Mouse (Mus musculus): Measurements from ENCODE around the gene Atp13a3.

Gene Atp13a3

DNA sequence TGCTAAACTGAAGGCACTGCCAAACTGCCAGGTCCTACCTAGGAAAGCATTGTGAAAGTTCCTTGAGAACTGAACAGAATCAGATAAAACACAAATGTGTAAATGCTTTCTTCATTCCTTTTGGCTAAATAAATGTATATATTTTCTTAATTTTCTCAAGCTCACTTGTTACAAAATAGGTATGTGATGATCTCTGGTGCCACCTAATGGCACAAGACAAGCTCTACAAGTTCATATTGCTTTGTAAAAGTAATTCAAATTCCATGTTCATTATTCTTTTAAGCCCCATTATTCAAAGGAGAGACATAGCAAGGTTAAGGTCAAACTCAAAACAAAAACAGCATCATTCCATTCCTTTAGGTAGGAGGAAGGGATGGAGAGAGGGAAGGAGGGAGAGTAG is 91.5 kb downstream of the Atp13a3 start:
- DNase-seq (ENCODE audit: low read depth) = no peak

DNA sequence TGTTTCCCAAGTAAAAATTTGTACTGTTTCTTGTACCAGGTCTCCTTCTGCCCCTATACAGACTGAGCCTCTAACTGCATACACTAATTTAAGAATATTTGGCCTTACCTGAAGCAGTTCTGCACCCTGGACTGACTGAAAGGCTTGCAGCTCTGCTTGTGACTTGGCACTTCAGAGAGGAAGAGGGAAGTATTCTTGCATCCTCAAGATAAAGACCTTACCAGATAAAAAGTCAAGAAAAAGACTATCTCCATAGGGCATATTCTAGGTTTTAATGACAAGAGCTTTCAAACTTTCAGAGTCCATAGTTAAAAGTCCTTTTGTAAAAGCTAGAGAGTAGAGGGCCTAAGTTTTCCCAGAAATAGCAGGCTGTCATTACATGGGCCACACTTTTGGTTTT is 95.1 kb downstream of the Atp13a3 start, which contains the start of gene Gp5:
Gene Gp5, minus strand, starts transcription at position 133 of the 400 bp plus-strand sequence.
- DNase-seq (ENCODE audit: low read depth) = no peak

- DNase-seq (ENCODE audit: low read depth) = no peak
Measured at GRCm38 (mm10) chr16:30310171-30310515, 95.6 kb downstream of the Atp13a3 start.

DNA sequence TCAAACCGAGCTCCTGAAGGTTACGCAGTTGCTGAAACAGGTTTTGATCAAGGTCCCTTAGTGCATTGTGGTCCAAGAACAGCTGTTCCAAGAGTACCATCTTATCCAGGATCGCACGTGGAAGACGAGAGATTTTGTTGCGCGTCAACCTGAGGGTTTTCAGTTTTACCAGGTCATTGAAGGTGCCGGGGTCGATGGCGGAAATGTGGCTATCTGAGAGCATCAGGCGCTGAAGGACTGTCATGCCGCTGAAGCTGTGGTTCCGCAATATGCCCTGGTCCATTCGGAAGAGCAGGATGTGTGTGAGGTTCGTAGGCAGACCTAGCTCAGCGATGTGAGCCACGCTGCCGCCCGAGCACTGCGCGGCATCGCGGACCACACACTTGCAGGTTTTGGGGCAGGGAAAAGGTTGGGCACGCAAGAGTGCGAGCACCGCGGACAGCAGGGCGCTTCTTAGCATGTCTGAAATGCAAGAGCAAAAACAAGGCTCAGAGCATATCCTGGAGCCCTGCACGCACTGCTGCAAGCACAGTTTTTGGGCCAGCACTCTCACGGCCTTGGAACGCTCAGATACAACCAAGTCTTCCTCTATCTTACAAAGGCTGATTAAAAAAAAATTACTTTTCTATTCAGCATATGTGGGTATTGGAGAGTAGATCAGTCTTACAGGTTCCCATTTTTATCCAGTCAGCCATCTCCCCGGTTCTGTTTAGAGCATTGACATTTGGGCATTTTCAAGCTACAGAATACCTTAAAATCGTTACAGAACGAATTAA is 96.2 kb downstream of the Atp13a3 start:
- DNase-seq (ENCODE audit: low read depth) = no peak

- DNase-seq (ENCODE audit: low read depth) = no peak
Measured at GRCm38 (mm10) chr16:30308616-30309394, 97.0 kb downstream of the Atp13a3 start.

- no peak for DNase-seq (ENCODE audit: low read depth)
Measured at GRCm38 (mm10) chr16:30307961-30308615, 97.7 kb downstream of the Atp13a3 start.

GRCm38 (mm10) chr16:30307306-30307705 is 98.5 kb downstream of the Atp13a3 start:
- no peak for DNase-seq (ENCODE audit: low read depth)

DNA sequence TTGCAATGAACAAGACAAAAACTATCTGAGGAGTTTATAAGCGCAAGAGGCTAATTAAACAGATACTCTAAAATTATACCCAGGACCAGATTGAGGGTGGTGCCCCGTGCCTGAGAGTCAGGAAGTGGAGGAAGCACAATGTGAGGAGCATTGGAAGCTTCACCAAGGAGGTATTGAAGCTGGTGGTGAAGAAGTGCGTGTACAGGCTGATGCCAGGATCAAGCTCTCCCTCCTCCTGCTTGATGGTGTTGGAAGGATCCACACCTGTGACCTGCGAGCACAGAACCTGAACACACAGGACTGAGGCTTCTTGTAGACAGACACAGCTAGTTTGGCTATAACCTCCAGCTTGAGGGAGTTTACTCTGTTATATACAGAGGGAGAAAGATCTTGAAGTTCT is 99.7 kb downstream of the Atp13a3 start:
- DNase-seq (ENCODE audit: low read depth) = no peak

DNA sequence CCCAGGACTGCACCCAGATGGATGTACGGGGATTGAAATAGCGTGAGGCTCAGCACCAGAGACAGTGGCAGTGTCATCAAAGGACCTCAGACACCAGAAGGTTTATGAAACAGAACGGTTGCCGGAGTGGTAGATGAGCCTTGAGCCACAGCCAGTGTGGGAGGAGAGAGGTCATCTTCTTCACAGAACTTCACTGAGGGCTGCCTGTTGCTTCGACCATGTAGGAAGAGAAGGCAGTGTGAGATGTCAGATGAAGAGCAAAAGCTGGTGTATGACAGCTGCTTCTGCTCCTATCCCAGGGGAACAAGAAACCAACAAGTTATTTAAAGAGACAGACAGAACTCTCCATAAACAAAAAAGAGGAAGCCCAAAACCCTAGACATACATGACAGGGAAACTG is 101.5 kb downstream of the Atp13a3 start:
- DNase-seq (ENCODE audit: low read depth) = no peak

DNA sequence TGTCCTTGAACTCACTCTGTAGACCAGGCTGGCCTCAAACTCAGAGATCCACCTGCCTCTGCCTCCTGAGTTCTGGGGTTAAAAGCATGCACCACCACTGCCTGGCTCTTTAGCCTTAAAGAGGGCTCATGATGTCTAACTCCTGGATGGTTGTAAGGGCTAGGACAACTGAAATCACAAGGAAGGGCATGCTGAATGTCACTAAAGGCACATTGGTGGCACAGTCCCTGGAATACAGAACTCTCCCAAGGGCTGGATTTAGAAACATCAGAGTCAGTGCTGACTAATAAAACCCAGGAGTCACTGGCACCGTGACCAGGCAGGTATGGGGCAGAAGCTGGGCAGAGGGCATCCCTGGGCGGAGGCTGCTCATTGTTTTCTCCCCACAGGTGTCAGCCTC is 102.4 kb downstream of the Atp13a3 start:
- DNase-seq (ENCODE audit: low read depth) = no peak

DNA sequence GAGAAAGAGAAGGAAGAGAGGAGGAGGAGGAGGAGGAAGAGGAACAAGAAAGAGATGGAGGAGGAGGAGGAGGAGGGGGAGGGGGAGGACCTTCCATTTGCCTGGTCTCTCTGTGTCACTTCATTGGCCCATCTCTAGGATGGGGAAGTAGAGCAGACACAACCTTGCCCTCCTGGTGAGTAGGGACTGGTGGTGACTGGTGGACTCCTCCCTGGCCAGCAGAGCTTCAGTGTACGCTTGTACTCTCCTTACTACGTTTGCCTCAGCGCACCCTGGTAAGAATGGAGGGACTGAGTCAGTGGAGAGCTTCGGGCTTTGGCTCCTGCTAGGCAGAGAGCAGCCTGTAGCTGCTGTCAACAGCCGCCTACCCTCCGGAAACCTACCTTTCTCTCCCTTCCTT is 103.1 kb downstream of the Atp13a3 start:
- no peak for DNase-seq (ENCODE audit: low read depth)

DNA sequence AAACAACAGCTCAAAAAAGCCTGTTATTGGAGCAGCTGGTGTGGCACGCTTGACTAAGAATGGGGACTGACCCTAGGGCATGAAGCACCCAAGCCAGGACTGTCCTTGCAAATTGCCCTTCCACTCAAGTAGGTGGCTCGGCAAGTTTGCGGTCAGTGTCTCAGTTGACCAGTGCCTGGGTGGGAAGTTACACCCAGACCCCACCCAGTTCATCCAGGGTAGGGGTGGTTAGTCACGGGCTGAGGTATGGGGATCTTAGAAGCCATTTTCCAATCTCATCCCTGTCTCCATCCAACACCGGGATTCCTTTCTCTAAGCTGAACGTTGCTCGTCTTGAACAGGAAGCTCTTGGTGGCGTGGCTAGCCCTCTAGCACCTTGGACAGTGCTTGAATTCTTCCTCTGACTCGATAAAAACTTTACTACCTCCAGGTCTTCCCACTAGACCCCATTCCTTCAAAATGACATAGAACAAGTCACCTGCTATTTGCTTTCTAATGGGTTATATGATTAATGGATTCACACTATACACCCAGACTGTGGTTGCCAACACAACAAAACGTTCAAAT is 106.0 kb downstream of the Atp13a3 start:
- no peak for DNase-seq (ENCODE audit: low read depth)

- no peak for DNase-seq (ENCODE audit: low read depth)
Measured at GRCm38 (mm10) chr16:30297450-30297849, 108.3 kb downstream of the Atp13a3 start.

DNA sequence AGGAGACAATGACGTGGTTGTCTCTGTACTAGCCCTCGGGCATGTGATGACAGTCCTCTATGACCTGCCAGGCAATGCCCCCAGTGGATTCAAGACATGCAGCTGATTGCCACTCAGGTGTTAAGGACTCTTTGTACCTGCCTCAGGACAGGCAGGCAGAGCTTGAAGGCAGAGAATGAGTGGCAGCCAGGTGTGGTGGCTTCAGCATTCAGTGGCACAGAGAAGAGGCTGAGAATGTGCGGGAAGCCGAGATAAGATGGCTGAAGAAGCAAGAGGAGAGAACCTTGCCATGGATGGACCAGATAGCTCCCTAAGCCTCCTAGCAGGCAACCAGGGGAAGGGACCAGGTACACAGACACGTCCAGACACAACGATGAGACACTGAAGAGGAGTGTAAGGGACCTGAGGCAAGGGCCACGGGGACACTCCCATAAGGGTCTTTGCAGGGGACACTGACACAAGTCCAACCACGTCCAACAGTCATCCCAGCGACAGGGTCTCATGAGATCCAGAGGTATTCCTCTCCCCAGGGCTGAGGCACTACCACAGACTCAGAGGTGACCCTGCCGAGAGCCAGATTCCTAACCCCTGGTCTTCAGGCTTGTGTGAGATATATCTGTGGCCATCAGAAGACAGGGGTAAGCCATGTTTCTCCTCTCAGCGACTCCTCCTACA is 109.0 kb downstream of the Atp13a3 start:
- no peak for DNase-seq (ENCODE audit: low read depth)

DNA sequence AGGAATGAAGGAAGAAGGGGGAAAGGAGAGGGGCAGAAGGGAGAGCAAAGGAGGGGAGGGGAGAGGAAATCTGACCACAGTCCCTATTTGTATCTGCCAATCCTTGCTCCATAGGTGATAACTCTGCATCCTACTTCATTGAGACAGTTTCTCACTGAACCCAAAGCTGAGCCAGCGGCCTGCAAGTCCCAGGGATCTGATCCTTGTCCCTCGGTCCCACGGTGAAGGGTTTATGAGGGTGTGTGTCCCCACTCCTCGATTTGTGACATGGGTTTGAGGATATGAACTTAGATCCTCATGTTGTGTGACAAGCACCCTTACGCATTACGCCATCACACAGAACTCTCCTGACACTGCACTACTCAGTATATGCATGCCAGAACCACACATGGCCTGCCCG is 110.7 kb downstream of the Atp13a3 start:
- no peak for DNase-seq (ENCODE audit: low read depth)

DNA sequence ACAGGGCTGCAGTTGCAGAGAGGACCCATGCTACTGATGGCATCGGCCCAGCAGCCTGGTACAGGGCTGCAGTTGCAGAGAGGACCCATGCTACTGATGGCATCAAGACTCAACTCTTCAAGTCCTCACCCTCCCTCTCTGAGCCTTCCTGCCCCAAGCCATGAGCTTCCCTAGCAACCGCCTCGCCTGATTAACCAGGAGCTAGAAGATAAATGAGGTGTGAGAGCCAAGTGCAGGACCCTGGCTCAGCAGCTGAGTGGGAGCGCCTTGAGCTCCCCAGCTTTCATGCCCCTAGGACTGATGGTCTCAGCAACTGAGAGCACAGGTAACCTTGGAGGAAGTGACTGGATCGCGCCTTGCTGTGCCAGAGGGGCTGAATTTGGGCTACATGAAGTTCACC is 115.3 kb downstream of the Atp13a3 start:
- no peak for DNase-seq (ENCODE audit: low read depth)

GRCm38 (mm10) chr16:30285701-30286100 is 120.1 kb downstream of the Atp13a3 start:
- no peak for DNase-seq (ENCODE audit: low read depth)

- DNase-seq (ENCODE audit: low read depth) = no peak
Measured at GRCm38 (mm10) chr16:30283743-30284337, 121.9 kb downstream of the Atp13a3 start.

GRCm38 (mm10) chr16:30282844-30283495 is 122.8 kb downstream of the Atp13a3 start, which contains the start of gene Lrrc15:
Lrrc15 (minus strand) TSS chr16:30283256.
- no peak for DNase-seq (ENCODE audit: low read depth)

DNA sequence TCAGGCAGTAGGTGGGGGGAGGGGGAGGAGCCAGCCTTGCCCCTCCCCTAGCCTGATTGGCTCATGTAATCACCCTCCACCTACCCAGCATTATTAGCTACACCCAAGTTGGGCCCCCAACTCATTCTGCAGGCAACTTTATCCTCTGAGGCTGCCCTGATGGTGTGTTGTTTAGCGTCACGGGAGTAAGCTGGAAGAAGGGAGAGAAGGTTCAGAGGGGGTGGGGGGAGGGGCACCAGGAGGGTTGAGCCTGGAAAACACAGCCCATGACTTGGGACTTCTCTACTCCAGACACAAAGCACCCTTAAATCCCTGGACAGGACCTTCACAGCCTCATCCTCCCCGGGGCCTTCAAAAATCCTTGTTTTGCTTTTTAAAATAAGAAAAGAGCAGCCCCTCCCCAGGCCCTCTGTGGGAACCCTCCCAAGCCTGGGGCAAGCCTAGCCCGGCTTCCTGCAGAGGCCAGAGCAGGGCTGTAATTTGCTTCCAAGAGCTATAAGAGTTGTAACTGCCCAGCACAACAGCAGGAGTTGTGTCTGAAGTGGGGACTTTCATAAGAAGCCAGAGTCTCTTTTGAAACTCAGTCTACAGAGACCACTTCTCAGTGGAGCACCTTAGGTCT is 125.0 kb downstream of the Atp13a3 start:
- no peak for DNase-seq (ENCODE audit: low read depth)

GRCm38 (mm10) chr16:30278406-30278805 is 127.4 kb downstream of the Atp13a3 start:
- no peak for DNase-seq (ENCODE audit: low read depth)

All from c-Kit-positive CD71-negative TER-119-negative erythroid progenitor cells, embryonic 14.5 days (primary cell).